Mouse (Mus musculus): ENCODE results near the gene Podxl.

GRCm38 (mm10) chr6:31544318-31544717 is 19.5 kb downstream of the Podxl start:
- TF ChIP-seq POLR2A (IDR thresholded peaks at IDR 0.05; ENCODE audit: low read depth, low read length), result no peak
- no peak for TF ChIP-seq CTCF (conservative IDR thresholded peaks at IDR 0.05; ENCODE audit: insufficient read depth, insufficient read length, low read depth, low read length)

All from kidney, adult 2 months (tissue).